Mouse (Mus musculus) heart, adult 10 weeks (tissue): Measurements from ENCODE around the gene Fam81b. TPM values are rescaled to one million over a fixed set of nuclear protein-coding genes. Genes with fewer than 3 reads are reported as not detected.

Experiments used
- polyA plus RNA-seq: library from polyadenylated mRNA; stranded (reverse); fragments of 350-450 nt; fragmentation: Illumina TruSeq; extraction: RNeasy Lipid Tissue Mini Kit (QIAGEN cat#74804); gene quantifications from one replicate; pipeline ENCODE4 v1.2.3, GENCODE M21; 2014; ENCODE audit warnings: low read depth, low replicate concordance

Fam81b gene
- polyA plus RNA-seq: not detected

DNA sequence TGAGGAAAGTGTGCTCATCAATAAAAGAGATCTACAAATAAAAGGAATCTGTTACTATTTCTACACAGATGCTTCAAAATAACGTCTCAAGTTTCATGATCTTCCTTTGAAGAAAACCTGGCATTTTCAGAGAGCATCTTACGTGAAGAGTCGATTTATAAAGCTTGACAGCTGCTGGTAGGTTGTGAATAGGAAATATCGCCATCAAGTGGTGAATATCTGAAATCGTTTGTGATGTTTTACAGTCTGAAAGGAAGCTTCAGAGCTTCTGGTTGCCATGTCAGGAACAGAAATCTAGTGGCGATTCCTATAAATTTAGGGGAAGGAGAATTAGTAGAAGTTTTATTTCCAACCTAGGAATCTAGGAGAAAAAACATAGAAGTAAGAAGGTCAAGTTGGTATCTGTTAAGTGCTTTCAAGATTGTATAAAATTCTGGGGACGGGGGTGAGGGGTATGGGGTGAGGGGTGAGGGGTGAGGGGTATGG is at the start of gene Fam81b:
Gene Fam81b, minus strand, starts transcription at position 436 of the 486 bp plus-strand sequence.

Other genes starting within 250 kb of the Fam81b start
- gene Gpr150, start 248.1 kb downstream of the Fam81b start, polyA plus RNA-seq: not detected
- gene Arsk, start 206.4 kb downstream of the Fam81b start, polyA plus RNA-seq: 4.8 TPM
- 9.1 TPM for gene Ttc37, start 206.3 kb downstream of the Fam81b start, polyA plus RNA-seq
- gene Mctp1, start 79.5 kb upstream of the Fam81b start, polyA plus RNA-seq: 0.60 TPM